Mouse (Mus musculus) activated CD4-positive, CD25-positive, alpha-beta regulatory T cell, adult 4 months (primary cell): ENCODE measurements around the gene Cpne7. TPM values are rescaled to one million over a fixed set of nuclear protein-coding genes. Genes with fewer than 3 reads are reported as not detected.

ENCODE experiments used
- polyA plus RNA-seq, 2 experiments: library from polyadenylated mRNA; unstranded; fragments of 100-300 nt; shearing (Covaris generic); gene quantifications; one replicate each; pipeline ENCODE4 v1.2.1; 2017

Cpne7 gene
- polyA plus RNA-seq, 2 experiments from 2014 or later = 0.65 to 2.2 TPM

Other genes starting within 250 kb of the Cpne7 start
- gene Ankrd11, start 75.1 kb upstream of the Cpne7 start, polyA plus RNA-seq = 10 to 100 TPM; 75.8 to 77.3 TPM
- 10 to 100 TPM; 11.4 to 21.1 TPM for gene Spg7, start 54.4 kb upstream of the Cpne7 start, polyA plus RNA-seq
- 1,000 to 10,000 TPM; 2,503 to 2,608 TPM for gene Rpl13, start 15.0 kb upstream of the Cpne7 start, polyA plus RNA-seq
- gene Sult5a1, start 40.9 kb downstream of the Cpne7 start, polyA plus RNA-seq = not detected
- gene Dpep1, start 68.9 kb downstream of the Cpne7 start, polyA plus RNA-seq = not detected
- 100 to 1,000 TPM; 108 to 109 TPM for gene Chmp1a, start 95.4 kb downstream of the Cpne7 start, polyA plus RNA-seq
- gene Spata33, start 95.5 kb downstream of the Cpne7 start, polyA plus RNA-seq = not detected
- 10 to 100 TPM; 12.0 to 21.3 TPM for gene Cdk10, start 107.5 kb downstream of the Cpne7 start, polyA plus RNA-seq
- gene Spata2l, start 118.9 kb downstream of the Cpne7 start, polyA plus RNA-seq = 1 to 10 TPM; 7.7 to 8.8 TPM
- 1 to 10 TPM; 3.6 to 4.7 TPM for gene Zfp276, start 136.8 kb downstream of the Cpne7 start, polyA plus RNA-seq
- gene Vps9d1, start 137.0 kb downstream of the Cpne7 start, polyA plus RNA-seq = 1 to 10 TPM; 7.1 to 7.2 TPM
- 1 to 10 TPM; 4.2 to 5.3 TPM for gene Fanca, start 201.2 kb downstream of the Cpne7 start, polyA plus RNA-seq
- not detected for gene Spire2, start 215.3 kb downstream of the Cpne7 start, polyA plus RNA-seq